Comparison of ENCODE assay signal across 13 mouse cellular contexts in the genomic region with DNA sequence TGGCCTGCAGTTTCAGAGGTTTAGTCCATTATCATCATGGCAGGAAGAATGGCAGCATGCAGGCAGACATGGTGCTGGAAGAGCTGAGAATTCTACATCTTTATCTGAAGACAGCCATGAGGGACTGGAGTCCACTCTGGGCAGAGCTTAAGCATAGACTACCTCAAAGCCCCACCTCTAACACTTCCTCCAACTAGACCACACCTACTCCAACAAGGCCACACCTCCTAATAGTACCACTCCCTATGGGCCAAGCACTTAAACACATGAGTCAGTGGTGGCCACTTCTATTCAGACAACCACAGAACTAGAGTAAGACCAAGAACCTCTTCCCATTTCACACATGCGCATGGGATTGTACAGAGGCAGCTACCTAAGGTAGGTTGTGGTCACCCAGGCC.
"Had no signal": no experiment of that assay in that cellular context is flagged by ENCODE, and none has a peak within 500 bp of the region (broad histone marks: within the 10 kb centered on the region; RNA-seq: fewer than 3 reads in every experiment).

No protein-coding gene starts in this region.

- H3K27me3 ChIP-seq: limb, embryonic 12.5 days; midbrain, embryonic 13.5 days had no signal

- H3K36me3 ChIP-seq: limb, embryonic 12.5 days had no signal

- H3K4me2 ChIP-seq: limb, embryonic 12.5 days; midbrain, embryonic 13.5 days had no signal

- ATAC-seq: midbrain, embryonic 13.5 days had no signal

- H3K4me1 ChIP-seq: midbrain, embryonic 13.5 days had no signal

- H3K9me3 ChIP-seq: limb, embryonic 12.5 days; midbrain, embryonic 13.5 days had no signal

- H3K4me3 ChIP-seq: limb, embryonic 12.5 days; midbrain, embryonic 13.5 days had no signal

- DNase-seq: kidney, adult 2 months; kidney, postnatal 25 days; layer of hippocampus, adult 9-11 months; layer of hippocampus, postnatal 36 days; lung, adult 2 months; lung, postnatal 10 days; right cerebral cortex, adult 18-20 months; right cerebral cortex, postnatal 25 days; thymus, adult 18-20 months; thymus, postnatal 14 days had no signal

- H3K9ac ChIP-seq: limb, embryonic 12.5 days; midbrain, embryonic 13.5 days had no signal

- H3K27ac ChIP-seq: limb, embryonic 12.5 days; macrophage; midbrain, embryonic 13.5 days had no signal
